Mouse (Mus musculus): ENCODE results near the gene Eif5b.

The Eif5b gene

DNA sequence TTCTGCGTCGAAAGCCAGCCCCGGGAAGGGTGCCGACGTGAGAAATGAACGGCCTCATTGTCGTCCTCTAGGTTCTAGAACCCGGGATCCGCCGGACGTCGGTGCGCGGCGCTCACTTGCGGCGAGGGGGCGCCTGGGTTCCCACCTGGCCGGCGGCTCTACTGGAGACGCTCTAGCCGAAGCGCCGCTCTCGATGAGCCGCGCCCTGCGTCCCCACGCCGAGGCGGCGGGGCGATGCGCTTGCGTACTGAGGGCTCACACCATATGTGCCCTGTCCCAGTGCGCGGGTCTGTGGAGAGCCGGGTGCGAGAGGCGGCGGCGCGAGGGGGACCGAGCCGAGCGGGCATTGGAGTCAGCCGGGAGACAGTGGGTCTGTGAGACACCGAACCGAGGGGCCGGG lies at the start of gene Eif5b, which contains the start of gene Txndc9:
Gene Eif5b (plus strand): TSS at position 144 of the 400 bp plus-strand sequence.
Gene Txndc9 (minus strand): TSS at position 27 of the 400 bp plus-strand sequence.
- DNase-seq (ENCODE audit: low spot score): peak; percentile 90

DNA sequence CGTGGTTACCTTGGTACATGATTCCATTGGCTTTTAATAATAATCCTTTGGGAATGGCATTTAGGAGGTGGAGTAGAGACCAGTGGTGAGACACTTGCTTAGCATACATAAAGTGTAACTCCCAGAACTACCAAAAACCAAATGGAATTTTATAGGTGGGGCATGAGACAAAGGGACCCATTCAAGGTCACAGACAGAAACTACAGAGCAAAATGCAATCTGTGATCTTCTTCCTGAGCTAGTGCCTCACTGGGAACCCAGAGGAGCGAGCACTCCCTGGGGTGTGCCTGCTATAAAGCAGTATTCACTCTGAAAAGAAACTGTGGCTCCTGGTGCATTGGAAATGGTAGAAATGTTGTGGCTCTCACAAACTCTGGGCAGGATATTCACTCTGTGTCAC lies 48.9 kb upstream of the Eif5b start:
- DNase-seq (ENCODE audit: low spot score): no peak

DNA sequence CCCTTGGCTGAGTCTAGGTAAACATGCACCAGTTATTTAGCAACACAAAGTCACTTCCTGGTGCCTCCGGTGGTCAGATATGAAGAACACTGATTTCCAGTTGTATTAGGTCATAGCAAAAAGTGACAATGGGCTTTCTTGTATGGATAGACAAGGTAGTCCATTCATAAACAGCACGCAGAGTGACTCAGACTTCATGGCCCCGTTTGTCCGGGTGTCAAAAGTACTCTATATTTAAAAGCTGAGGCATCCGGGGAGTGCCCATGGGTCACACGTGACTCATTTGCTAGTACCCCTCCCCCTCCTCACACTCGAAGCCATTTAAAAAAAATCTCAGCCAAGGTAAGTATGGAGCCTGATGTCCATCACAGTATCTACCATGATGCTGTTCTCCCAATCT lies 43.0 kb upstream of the Eif5b start:
- no peak for DNase-seq (ENCODE audit: low spot score)

DNA sequence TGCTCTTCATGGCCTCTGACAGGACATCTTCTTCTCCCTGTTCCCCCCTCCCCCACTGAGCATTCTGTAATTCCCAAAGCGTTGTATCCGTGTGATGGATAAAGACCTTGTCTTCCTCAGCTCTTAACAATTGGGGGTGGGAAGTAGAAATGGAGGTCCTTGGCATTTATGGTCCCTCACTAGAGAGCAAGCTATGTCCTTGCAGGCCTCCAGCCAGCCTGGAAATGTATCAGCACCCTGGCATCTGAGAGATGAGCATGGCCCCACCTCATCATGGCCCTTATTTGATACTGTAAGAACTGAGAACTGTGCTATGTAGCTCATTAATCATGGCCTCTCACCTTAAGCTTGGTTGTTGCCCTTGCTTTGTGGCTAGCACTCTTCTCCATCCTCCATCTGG lies 42.6 kb upstream of the Eif5b start:
- DNase-seq (ENCODE audit: low spot score): no peak

DNA sequence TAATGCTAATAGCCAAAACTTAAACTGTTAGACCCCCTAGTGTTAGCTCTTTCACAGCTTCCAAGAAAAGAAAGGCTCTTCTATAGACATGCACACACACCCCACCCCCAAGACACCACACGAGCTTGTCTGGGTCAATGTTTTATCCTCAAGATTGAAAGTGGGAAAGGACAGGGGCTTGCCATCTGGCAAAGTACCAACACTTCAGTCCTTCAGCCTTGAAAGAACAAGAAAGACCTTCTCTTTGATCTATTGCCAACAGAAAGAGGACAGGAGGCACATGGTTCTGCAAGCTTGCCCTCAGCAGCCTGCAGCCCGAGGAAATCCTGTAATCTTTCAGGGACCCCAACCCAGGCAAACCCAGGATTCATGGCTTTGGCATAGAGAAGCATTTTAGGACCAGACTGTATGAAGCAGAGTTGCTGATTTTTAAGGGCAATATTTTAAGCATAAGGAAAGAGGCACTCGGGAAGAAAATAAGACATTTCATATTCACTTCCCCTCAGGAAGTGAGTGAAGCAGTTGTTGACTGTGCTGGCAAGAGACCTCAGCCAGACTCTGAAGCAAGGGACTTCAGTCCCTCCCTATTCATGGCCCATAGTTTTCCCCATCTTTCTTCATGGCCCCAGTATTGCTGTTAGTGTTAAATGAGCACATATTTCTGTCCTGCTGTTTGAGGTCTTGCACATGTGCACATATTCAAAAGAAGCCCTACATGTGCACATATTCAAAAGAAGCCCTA lies 40.9 kb upstream of the Eif5b start:
- no peak for DNase-seq (ENCODE audit: low spot score)

DNA sequence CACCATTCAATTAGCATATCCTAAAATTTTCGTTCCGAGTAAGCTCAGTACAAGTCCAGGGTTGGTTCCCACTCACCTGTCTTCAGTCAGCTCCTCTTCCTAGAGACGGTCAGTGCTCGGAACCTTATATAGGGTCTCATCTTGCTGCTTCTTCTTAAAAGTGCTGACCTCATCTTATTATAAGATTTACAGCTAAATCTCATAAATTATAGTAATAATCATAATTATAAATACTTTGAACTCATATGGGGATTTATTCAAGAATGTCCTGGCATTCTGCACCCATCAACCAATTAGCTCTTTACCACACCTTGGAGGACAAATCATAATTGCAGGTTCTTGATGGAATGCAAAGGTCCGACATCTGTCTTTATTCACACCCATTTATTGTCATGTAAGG lies 40.2 kb upstream of the Eif5b start, which contains the start of gene Lyg1:
Gene Lyg1 (minus strand): TSS at position 101 of the 400 bp plus-strand sequence.
- DNase-seq (ENCODE audit: low spot score): no peak

DNA sequence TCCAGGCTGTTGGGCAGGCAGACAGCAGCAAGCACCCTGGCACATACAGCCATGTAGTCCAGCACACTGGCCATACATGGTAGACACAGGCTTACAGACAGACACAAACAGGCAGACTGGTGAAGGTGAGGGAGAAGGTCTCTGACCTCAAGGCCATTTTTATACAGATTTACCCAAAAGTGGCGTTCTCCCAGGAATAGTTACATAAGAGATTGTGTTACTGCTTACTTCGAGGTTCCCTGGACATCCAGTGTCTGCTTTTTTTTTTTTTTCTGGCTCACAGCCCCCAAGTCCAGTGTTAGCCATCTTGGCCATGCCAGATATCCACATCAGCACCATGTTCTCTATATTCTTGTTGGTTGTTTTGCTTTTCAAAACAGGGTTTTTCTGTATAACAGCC lies 39.3 kb upstream of the Eif5b start:
- no peak for DNase-seq (ENCODE audit: low spot score)

DNA sequence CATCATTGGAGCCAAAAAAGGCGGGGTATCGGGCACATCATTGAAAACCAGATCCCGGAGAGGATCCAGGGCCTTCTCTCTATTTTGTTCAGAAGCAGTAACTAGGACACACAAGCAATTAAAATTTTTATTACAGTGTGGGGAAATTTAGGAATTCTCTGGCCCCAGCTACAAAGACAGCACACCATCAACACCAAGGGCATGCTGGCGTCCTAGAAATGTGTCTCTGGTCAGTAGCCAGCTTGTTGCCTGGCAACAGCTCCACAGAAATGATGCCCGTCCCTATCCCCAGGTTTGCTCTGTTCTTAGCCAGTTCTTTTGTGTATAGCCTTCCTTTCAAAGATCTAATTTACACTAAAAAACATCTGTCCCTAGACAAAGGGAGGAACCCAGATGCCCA lies 38.3 kb upstream of the Eif5b start:
- no peak for DNase-seq (ENCODE audit: low spot score)

DNA sequence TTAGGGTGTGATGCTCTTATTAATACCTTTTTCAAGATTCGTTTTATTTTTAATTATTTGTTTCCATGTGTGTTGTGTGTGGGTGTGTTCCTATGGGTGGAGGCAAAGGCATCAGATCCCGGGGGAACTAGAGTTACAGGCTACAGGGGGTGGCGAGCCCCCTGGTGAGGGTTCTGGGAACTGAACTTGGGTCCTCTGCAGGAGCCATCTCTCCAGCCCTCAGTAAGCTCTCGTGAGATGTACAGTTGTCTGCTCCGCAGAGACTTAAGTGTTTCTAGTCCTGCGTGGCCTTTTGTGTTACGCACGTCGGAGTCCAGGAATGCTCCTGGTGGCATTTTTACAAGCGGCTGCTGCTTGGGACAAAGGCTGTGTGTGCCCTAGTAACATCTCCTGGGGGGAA lies 32.2 kb upstream of the Eif5b start:
- no peak for DNase-seq (ENCODE audit: low spot score)

DNA sequence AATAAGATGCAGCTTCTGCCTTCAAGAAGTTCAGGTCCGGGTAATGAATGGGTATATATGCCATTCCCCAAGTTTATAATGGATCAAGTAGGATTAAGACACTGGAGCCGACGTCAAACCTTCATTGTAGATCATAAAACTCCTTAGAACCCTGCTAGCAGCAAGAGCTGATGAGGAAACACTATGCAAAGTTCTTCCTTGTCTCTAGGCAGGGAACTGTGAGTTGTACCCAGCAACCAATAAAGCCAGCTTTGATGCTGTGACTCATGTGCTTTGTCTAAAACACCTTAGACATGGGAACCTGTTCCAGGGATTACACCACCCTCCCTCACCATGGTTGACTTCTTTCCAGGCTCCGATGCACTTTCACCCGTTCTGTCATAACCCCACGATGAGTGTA lies 29.1 kb upstream of the Eif5b start:
- DNase-seq (ENCODE audit: low spot score): no peak

DNA sequence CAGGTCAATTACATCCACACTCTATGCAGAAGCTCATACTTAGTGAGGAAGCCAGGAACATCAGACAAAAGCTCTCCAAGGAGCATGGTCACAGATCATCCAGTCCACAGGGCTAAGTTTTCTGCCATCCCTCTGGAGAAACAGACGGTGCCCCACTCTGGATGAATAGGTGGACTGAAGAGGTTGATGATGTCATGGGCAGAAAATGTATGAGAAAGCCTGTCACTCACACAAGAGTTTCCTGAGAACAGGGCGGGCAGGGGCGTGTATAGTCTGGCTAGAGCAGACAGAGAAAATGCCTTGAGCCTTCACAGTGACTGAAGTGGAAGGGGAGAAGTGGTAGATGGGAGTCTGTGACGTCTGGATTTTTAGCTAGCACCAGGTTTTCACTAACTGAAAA lies 26.3 kb upstream of the Eif5b start:
- DNase-seq (ENCODE audit: low spot score): no peak

DNA sequence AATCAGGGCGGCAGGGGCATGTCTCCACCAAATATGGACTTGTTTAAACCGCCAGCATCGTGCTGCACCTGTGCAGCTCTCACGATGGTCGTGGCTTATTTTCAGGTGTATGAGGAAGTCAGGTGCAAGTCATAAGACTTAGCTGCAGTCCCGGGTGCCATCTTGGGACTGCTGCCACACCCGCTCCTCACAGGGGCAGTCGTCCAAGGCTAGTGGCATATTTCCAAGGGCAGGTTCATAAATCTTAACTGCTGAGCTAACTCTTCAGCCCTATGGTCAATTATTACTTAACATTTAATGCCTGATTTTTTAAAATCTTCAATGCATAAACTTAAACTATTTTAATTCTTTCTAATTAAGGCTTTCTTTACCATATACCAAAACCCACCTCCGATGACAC lies 21.1 kb upstream of the Eif5b start:
- DNase-seq (ENCODE audit: low spot score): peak; percentile 31

DNA sequence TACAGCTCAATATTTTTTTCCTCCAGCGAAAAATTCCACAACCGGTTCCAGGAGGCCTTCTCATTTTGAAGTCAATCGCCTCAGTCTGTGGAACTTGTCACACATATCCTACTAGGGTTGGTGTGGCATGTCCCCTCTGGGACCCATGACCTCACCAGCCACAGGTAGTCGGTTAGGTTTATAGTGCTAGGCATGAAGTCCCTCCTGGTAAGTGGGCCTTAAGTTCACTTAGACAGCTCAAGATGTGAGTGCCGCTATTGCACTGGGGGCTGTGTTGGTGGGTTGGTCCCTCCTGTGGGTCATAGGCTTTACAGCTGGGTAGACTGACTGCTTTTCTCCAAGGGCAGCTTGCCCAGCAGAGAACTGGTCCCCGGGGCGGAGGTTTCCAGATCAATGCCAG lies 20.5 kb upstream of the Eif5b start:
- DNase-seq (ENCODE audit: low spot score): no peak

DNA sequence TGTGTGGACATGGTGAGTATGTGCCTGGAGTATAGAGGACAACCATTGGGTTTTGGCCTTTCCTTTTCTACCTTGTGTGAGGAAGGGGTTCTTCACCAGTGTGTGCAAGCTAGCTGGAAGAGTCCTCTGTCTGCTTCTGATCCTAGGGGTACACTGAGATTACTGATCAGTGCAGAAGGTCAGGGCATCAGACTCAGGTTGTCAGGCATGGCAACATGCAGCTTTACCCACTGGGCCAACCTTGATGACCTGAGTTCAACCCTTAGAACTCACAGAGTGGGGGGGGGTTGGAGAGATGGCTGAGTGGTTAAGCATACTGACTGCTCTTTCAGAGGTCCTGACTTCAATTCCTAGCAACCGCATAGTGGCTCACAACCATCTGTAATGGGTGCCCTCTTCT lies 13.5 kb upstream of the Eif5b start:
- no peak for DNase-seq (ENCODE audit: low spot score)

DNA sequence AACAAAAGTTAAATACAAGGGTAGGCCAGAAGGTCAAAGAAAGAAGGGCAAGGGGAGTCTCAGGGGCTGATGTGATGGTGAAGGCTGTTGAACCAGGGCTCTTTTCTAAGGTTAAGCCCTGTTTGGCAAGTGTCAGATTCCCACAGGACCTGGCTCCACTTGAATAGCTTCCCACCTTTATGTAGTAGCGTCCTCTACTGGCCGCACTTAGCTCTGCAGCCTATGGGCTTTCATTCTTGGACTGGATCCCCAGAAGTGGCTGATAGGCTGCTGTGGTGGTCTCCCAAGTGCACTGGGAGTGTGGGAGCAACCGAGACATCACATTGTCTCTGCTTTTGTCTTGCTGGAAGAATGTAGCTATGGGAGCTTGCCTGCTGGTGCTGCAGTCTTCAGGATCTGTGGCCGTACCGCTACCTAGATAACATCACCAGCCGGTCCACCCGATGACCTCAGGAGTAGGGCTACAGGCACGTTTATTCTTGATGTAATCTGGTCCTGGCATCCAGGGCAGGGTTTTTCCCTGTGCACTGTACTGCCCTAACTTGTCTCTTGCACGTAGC lies 12.0 kb upstream of the Eif5b start:
- DNase-seq (ENCODE audit: low spot score): peak; percentile 35

DNA sequence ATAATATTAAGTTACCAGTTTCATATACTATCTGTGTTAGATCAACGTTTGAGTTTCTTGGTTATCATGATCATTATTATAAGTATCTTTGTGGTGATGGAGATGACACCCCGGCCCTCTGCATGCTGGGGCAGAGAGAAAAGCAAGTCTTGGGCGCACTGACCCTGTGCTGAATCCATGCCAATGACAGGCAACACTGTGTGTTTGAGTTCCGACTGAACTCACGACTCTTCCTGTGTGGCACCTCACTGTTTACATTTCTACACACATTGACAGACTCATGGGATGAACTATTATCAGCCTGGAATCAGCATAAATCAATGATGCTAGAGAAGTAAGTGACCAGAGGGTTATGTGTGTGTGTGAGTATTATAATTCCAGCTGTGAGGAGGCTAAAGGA lies 10.0 kb upstream of the Eif5b start:
- DNase-seq (ENCODE audit: low spot score): no peak

DNA sequence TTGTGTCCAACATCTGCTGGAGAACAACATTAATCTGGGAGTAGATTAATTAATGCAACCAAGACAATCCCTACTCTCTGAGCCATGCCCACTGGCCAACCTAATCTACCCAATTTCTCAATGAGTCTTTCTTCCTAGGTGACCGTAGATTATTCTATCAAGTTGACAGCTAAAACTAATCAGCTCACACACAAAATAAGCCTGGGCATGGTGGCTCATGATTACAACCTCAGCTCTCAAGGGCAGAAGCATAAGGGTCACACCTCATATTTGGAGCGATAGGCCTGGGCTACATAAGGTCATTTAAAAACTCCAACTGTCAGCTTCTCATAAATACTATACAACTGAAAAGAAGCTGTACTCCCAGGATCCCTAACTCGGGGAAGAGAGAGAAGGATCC lies 1.6 kb upstream of the Eif5b start:
- DNase-seq (ENCODE audit: low spot score): no peak

DNA sequence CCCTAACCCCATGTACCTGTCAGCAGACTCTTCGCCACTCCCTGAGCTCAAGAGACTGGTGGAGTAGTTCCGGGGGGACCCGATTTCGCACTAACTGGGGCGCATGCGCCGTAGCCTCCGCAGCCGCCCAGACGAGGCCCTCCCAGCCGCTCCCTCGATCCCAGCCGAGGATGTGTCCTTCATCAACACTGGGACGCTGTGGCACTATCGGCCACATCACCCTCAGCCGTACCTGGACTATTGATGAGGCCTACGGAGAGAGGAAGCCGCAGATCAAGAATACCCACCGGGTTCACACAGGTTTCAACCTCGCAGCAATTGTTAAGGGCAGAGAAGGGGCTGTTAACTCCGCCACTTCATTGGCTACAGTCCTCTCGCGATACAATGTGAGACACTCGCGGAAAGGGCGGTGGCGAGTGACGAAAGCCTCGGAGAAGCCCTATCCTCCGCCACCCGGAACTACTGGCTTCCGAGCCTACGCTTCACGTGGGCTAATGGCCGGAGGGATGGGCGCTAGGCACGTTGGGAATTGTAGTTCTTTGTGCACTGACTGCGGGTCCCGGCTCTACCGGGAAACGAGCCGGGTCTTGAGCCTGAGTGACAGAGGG lies 829 bp upstream of the Eif5b start:
- DNase-seq (ENCODE audit: low spot score): peak; percentile 91

DNA sequence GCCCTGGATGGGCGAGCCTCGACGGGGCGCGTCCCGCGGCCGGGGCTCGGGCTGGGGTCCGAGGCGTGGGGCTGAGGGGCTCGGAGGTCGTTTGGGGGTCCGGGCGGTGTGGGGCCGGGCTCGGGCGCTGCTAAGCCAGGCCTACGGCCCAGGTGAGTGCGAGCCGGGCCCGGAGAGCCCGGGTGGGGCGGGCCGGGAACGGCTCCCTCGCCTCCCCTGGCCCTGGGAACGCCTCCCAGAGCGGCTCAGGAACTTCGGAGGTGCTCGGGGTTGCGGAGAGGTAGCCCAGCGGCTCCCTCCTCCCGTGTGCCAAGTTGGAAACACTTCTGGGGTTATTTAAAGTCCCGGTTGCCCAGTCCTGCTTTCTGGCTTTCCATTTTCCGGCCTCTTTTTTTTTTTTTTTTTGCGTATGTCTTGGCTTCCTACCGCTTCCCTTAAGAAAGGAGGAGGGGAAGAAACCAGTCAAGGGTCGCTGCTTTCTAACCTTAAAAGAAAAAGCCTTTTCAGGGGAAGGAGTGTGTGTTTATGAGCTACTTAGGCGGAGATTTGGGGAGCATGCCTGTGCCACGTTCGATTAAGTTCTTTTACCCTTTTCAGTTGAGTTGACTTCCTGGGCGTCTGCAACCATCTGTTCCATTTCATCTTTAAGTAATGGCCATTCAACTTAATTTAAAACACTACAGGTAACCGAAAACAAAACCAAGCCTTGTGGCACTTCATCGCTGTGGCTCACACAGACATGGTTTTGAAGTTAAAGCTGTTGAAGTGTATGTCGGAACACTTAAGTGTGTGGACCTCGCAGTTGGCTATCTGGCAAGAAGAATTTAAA lies 775 bp downstream of the Eif5b start:
- DNase-seq (ENCODE audit: low spot score): no peak

DNA sequence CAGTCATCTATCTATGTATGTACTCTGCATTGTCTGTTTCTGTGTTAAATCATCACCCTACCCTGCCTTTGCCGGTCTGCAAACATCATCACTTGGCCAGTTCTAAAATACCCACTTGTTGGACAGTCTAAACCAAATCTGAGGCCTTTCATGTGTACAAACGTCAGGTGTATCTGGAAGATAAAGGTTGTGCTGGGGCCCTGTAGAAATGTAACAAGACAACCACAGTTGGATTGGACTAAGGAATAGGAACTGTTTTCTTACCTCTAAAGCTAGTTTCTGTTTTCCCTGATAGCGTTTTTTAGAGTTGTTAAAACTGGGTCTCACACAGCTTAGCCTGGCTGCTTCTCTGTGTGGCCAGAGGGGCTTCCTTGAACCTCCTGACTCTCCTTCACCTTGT lies 1.7 kb downstream of the Eif5b start:
- no peak for DNase-seq (ENCODE audit: low spot score)

DNA sequence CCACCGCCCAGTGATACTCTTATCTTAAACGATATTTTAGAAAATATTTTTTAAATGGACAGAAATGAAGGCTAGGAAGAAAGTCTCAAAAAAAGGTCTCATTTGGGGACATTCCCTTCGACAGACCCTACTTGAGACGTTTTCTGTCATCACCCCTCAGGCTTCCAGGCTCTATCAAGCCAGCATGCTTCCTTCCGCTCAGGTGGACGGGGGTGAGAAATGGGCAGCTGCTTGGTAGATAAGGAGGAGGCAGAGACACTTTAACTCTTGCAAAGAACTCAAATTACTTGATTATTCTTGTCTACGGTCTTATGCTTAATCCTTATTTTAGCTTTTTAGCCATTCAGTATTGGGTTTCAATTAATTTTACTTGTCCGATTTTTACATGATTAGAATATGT lies 3.0 kb downstream of the Eif5b start:
- DNase-seq (ENCODE audit: low spot score): no peak

DNA sequence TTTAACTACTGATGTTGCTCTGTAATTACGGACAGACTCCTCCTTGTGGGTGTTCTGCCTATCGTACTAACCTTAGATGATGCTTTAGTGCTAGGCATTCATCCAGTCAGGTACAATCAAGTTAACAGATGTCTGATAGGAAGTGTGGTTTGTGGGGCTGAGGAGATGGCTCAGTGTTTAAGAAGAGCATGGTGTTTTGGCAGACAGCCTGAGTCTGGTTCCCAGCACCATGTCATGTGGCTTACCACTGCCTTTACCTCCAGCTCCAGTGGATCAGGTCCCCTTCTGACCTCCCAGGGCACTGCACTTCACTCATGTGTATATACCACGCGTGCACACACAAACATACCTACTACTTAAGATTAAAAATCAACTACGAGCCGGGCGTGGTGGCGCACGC lies 4.1 kb downstream of the Eif5b start:
- no peak for DNase-seq (ENCODE audit: low spot score)

DNA sequence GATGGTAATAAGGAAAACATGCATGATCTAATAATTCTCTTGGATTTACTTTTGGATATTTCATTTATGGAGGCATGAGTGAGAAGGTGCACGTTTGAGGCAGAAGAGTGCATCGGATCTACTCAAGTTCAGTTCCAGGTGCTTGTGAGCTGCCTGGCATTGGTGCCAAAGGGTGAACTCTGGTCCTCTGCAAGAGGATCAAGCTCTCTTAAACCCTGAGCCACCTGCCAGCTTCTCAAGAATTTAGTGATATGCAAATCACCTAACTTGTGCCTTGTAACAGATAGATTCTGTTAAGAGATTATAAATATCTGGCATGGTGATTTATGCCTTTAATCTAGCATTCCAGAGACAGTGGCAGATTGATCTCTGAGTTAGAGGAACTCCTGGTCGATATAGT lies 5.2 kb downstream of the Eif5b start:
- DNase-seq (ENCODE audit: low spot score): no peak
